Mouse (Mus musculus): ENCODE data around the gene Hist1h4j. TPM values are rescaled to one million over a fixed set of nuclear protein-coding genes. Genes with fewer than 3 reads are reported as not detected.
"Not testable (repeated sequence)": the region's sequence is repeated elsewhere in the genome, so short reads cannot be mapped to it uniquely, and the experiment has no call there.

Gene Hist1h4j
- polyA plus RNA-seq, 1 experiment from 2014 or later = 1.1 TPM

- Histone ChIP-seq H3K27me3 (ENCODE audit: control insufficient read depth, insufficient read depth, low read length) (no peaks in the 10 kb centered on the region), H3K9ac (ENCODE audit: low read depth, low read length) (peak overlapping the region; percentile 93), H3K27ac (ENCODE audit: low read depth, low read length) (peak overlapping the region; percentile 96), H3K36me3 (ENCODE audit: control insufficient read depth, insufficient read depth, low read length) (no peaks in the 10 kb centered on the region), H3K4me2 (peak overlapping the region; percentile 97), H3K4me1 (ENCODE audit: control insufficient read depth, insufficient read depth, low read length) (peaks cover 8% of the 10 kb centered on the region; the same call in 1 of the 2 replicates), H3K4me3 (ENCODE audit: low read depth, low read length) (peak overlapping the region; percentile 67), H3K9me3 (replicated peaks; ENCODE audit: control insufficient read depth, low read length) (no peaks in the 10 kb centered on the region)
- 8% methylated on average over 33 of the region's 33 CpGs for WGBS (ENCODE audit: insufficient replicate concordance)
- peak; percentile 73 for ATAC-seq (replicated peaks; ENCODE audit: insufficient number of reproducible peaks, low FRiP score, low TSS enrichment)
Measured at GRCm38 (mm10) chr13:21778814-21779766, 44.2 kb downstream of the Hist1h4j start.

DNA sequence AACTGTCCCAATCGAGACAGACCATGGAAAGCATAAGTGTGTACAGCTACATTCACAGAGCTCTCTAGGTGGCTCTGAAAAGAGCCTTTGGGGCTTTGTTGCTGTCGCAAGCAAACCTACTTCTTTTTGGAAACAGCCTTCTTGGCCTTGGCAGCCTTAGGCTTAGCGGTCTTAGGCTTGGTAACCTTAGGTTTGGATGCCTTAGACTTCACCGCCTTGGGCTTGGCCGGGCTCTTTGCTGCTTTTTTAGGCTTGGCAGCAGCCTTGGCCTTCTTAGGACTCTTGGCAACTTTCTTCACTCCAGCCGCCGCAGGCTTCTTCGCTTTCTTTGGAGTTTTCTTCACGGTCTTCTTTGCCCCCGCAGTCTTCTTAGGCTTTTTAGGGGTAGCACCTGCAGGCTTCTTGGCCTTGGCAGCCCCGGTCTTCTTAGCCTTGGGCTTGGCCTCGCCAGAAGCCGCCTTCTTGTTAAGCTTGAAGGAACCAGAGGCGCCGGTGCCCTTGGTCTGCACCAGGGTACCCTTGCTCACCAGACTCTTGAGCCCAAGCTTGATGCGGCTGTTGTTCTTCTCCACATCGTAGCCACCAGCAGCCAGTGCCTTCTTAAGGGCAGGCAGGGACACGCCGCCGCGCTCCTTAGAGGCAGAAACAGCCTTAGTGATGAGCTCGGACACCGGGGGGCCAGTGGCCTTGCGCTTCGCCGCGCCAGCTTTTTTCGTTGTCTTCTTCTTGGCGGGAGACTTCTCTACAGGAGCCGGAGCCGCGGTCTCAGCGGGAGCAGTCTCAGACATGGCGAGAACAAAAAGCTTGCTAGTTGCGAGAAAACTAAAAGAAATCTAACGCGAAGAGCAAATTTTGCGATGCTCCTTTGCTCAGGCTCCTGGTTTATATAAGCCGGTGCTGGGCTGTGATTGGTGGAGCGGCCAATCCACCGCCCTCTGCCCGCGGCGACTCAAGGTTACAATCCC lies 45.2 kb downstream of the Hist1h4j start, which contains the start of gene Hist1h1b:
TSS of gene Hist1h1b (minus strand) at position 859 of the 965 bp plus-strand sequence.
- H3K9ac ChIP-seq (ENCODE audit: low read depth, low read length) = peak within 1 kb of the TSS; percentile 93
- ATAC-seq (replicated peaks; ENCODE audit: insufficient number of reproducible peaks, low FRiP score, low TSS enrichment) = peak; percentile 52
- H3K27ac ChIP-seq (ENCODE audit: low read depth, low read length) = peak within 1 kb of the TSS; percentile 96
- no peaks in the 10 kb centered on the region for H3K36me3 ChIP-seq (ENCODE audit: control insufficient read depth, insufficient read depth, low read length)
- H3K4me3 ChIP-seq (ENCODE audit: low read depth, low read length) = peak within 1 kb of the TSS; percentile 67
- peak within 1 kb of the TSS; percentile 97 for H3K4me2 ChIP-seq
- WGBS (ENCODE audit: insufficient replicate concordance) = under 1% methylated on average over 44 of the region's 44 CpGs
- H3K4me1 ChIP-seq (ENCODE audit: control insufficient read depth, insufficient read depth, low read length) = peaks cover 13% of the 10 kb centered on the region; the same call in 1 of the 2 replicates
- H3K9me3 ChIP-seq (replicated peaks; ENCODE audit: control insufficient read depth, low read length) = no peaks in the 10 kb centered on the region
- no peaks in the 10 kb centered on the region for H3K27me3 ChIP-seq (ENCODE audit: control insufficient read depth, insufficient read depth, low read length)

- H3K4me1 ChIP-seq (ENCODE audit: control insufficient read depth, insufficient read depth, low read length) = peaks cover 13% of the 10 kb centered on the region; the same call in 1 of the 2 replicates
- ATAC-seq (replicated peaks; ENCODE audit: insufficient number of reproducible peaks, low FRiP score, low TSS enrichment) = no peak
- H3K9ac ChIP-seq (ENCODE audit: low read depth, low read length) = peak overlapping the region; percentile 93
- peak overlapping the region; percentile 67 for H3K4me3 ChIP-seq (ENCODE audit: low read depth, low read length)
- peak overlapping the region; percentile 97 for H3K4me2 ChIP-seq
- 45% methylated on average over 6 of the region's 6 CpGs for WGBS (ENCODE audit: insufficient replicate concordance)
- peak overlapping the region; percentile 96; the same call in 1 of the 2 replicates for H3K27ac ChIP-seq (ENCODE audit: low read depth, low read length)
- no peaks in the 10 kb centered on the region for H3K27me3 ChIP-seq (ENCODE audit: control insufficient read depth, insufficient read depth, low read length)
- no peaks in the 10 kb centered on the region for H3K9me3 ChIP-seq (replicated peaks; ENCODE audit: control insufficient read depth, low read length)
- H3K36me3 ChIP-seq (ENCODE audit: control insufficient read depth, insufficient read depth, low read length) = no peaks in the 10 kb centered on the region
Measured at GRCm38 (mm10) chr13:21781021-21781555, 46.2 kb downstream of the Hist1h4j start.

- Histone ChIP-seq H3K4me3 (ENCODE audit: low read depth, low read length) (no peak overlapping the region), H3K4me2 (no peak overlapping the region), H3K9ac (ENCODE audit: low read depth, low read length) (no peak overlapping the region), H3K9me3 (replicated peaks; ENCODE audit: control insufficient read depth, low read length) (no peaks in the 10 kb centered on the region), H3K4me1 (ENCODE audit: control insufficient read depth, insufficient read depth, low read length) (peaks cover 13% of the 10 kb centered on the region; the same call in 1 of the 2 replicates), H3K27me3 (ENCODE audit: control insufficient read depth, insufficient read depth, low read length) (no peaks in the 10 kb centered on the region), H3K27ac (ENCODE audit: low read depth, low read length) (0 out of 2 replicates have a peak overlapping the region, but pooled peaks have one; percentile 35), H3K36me3 (ENCODE audit: control insufficient read depth, insufficient read depth, low read length) (no peaks in the 10 kb centered on the region)
- WGBS (ENCODE audit: insufficient replicate concordance) = 93% methylated on average over 1 of the region's 1 CpGs
- no peak for ATAC-seq (replicated peaks; ENCODE audit: insufficient number of reproducible peaks, low FRiP score, low TSS enrichment)
Measured at GRCm38 (mm10) chr13:21781639-21782038, 46.8 kb downstream of the Hist1h4j start.

- not testable (repeated sequence) for ATAC-seq (replicated peaks; ENCODE audit: insufficient number of reproducible peaks, low FRiP score, low TSS enrichment)
Measured at GRCm38 (mm10) chr13:21782361-21783254, 47.7 kb downstream of the Hist1h4j start.

GRCm38 (mm10) chr13:21783255-21783617 lies 48.4 kb downstream of the Hist1h4j start, which contains the start of gene Hist1h3i:
TSS of gene Hist1h3i (minus strand) at chr13:21783370.
- Histone ChIP-seq H3K4me3 (ENCODE audit: low read depth, low read length) (peak within 1 kb of the TSS; percentile 39), H3K4me2 (peak within 1 kb of the TSS; percentile 75), H3K27ac (ENCODE audit: low read depth, low read length) (peak within 1 kb of the TSS; percentile 87), H3K9me3 (replicated peaks; ENCODE audit: control insufficient read depth, low read length) (no peaks in the 10 kb centered on the region), H3K4me1 (ENCODE audit: control insufficient read depth, insufficient read depth, low read length) (peaks cover 13% of the 10 kb centered on the region; the same call in 1 of the 2 replicates), H3K36me3 (ENCODE audit: control insufficient read depth, insufficient read depth, low read length) (no peaks in the 10 kb centered on the region), H3K27me3 (ENCODE audit: control insufficient read depth, insufficient read depth, low read length) (no peaks in the 10 kb centered on the region), H3K9ac (ENCODE audit: low read depth, low read length) (peak within 1 kb of the TSS; percentile 76)
- WGBS (ENCODE audit: insufficient replicate concordance) = 0% methylated on average over 13 of the region's 20 CpGs
- ATAC-seq (replicated peaks; ENCODE audit: insufficient number of reproducible peaks, low FRiP score, low TSS enrichment) = peak; percentile 64

More at GRCm38 (mm10) chr13:21782361-21783254, 47.7 kb downstream of the Hist1h4j start:
- Histone ChIP-seq H3K9ac (ENCODE audit: low read depth, low read length) (peak overlapping the region; percentile 76), H3K4me1 (ENCODE audit: control insufficient read depth, insufficient read depth, low read length) (peaks cover 13% of the 10 kb centered on the region; the same call in 1 of the 2 replicates), H3K27ac (ENCODE audit: low read depth, low read length) (peak overlapping the region; percentile 87), H3K4me3 (ENCODE audit: low read depth, low read length) (peak overlapping the region; percentile 39), H3K4me2 (peak overlapping the region; percentile 75)
- H3K36me3 ChIP-seq (ENCODE audit: control insufficient read depth, insufficient read depth, low read length); H3K27me3 ChIP-seq (ENCODE audit: control insufficient read depth, insufficient read depth, low read length); H3K9me3 ChIP-seq (replicated peaks; ENCODE audit: control insufficient read depth, low read length): not testable (repeated sequence)
- 2% methylated on average over 17 of the region's 35 CpGs for WGBS (ENCODE audit: insufficient replicate concordance)

DNA sequence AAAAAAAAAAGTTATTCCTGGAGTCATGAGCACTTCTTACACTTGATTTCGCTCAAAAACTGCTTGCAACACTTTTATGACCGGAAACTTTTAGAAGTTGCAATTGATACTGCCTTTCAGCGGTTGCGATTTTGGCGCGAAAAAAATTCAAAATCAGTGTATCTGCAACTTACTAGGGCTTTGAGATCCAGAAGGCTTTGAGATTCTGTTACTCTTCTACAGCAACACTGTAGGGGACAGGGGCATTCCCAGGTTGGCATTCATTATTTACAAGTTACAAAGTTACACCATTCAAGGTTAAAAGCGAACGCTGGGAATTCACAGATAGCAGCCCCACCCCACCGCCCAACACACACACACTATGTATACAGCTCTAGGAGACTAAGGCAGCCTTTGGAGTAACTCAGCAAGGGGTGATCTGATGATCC lies 48.9 kb downstream of the Hist1h4j start:
- peaks cover 13% of the 10 kb centered on the region; the same call in 1 of the 2 replicates for H3K4me1 ChIP-seq (ENCODE audit: control insufficient read depth, insufficient read depth, low read length)
- WGBS (ENCODE audit: insufficient replicate concordance) = 3% methylated on average over 9 of the region's 9 CpGs
- peak overlapping the region; percentile 82 for H3K27ac ChIP-seq (ENCODE audit: low read depth, low read length)
- no peaks in the 10 kb centered on the region for H3K27me3 ChIP-seq (ENCODE audit: control insufficient read depth, insufficient read depth, low read length)
- no peaks in the 10 kb centered on the region for H3K9me3 ChIP-seq (replicated peaks; ENCODE audit: control insufficient read depth, low read length)
- H3K4me2 ChIP-seq = peak overlapping the region; percentile 75
- no peaks in the 10 kb centered on the region for H3K36me3 ChIP-seq (ENCODE audit: control insufficient read depth, insufficient read depth, low read length)
- no peak for ATAC-seq (replicated peaks; ENCODE audit: insufficient number of reproducible peaks, low FRiP score, low TSS enrichment)
- H3K4me3 ChIP-seq (ENCODE audit: low read depth, low read length) = peak overlapping the region; percentile 39
- peak overlapping the region; percentile 71 for H3K9ac ChIP-seq (ENCODE audit: low read depth, low read length)

Measured in heart, embryonic 11.5 days (tissue).